Mouse (Mus musculus) heart, embryonic 14.5 days (tissue): ENCODE data around the gene Agtrap. TPM values are rescaled to one million over a fixed set of nuclear protein-coding genes. Genes with fewer than 3 reads are reported as not detected.
"Not testable (repeated sequence)": the region's sequence is repeated elsewhere in the genome, so short reads cannot be mapped to it uniquely, and the experiment has no call there.

Source experiments
- ATAC-seq: fragments of 200-750 bp; cut with Nextera tagmentation; 2 replicates; pipeline ENCODE4 v1.8.0; 2017; ENCODE audit warnings: low read depth, moderate TSS enrichment; ENCODE audit not compliant: insufficient number of reproducible peaks, insufficient read depth, low FRiP score
- H3K27ac ChIP-seq, 2 experiments: fragments of 200-500 bp in 1 of 2; fragments of 300-500 bp in 1 of 2; sonication (generic) in 1 of 2; replicated peaks in 1 of 2; 2 replicates each; pipeline ENCODE4 v1.5.1; 2012 to 2014; ENCODE audit warnings: low read depth in 2 of 2, low read length in 2 of 2, control low read depth in 1 of 2, mild to moderate bottlenecking in 1 of 2, mixed read lengths in 1 of 2; ENCODE audit not compliant: control insufficient read depth in 1 of 2, insufficient read depth in 1 of 2
- H3K27me3 ChIP-seq: fragments of 300-500 bp; sonication (generic); 2 replicates; pipeline ENCODE4 v1.6.1; 2014; ENCODE audit warnings: mild to moderate bottlenecking, low read length, control low read depth; ENCODE audit not compliant: control insufficient read depth, insufficient read depth
- H3K36me3 ChIP-seq: fragments of 300-500 bp; sonication (generic); 2 replicates; pipeline ENCODE4 v1.6.1; 2014; ENCODE audit warnings: mild to moderate bottlenecking, control low read depth, low read length, mixed read lengths; ENCODE audit not compliant: control insufficient read depth, insufficient read depth
- H3K4me1 ChIP-seq, 2 experiments: fragments of 200-500 bp in 1 of 2; fragments of 300-500 bp in 1 of 2; sonication (generic) in 1 of 2; 2 replicates each; pipeline ENCODE4 v1.6.1; 2012 to 2014; ENCODE audit warnings: low read length in 2 of 2, control low read depth in 1 of 2, mixed read lengths in 1 of 2; ENCODE audit not compliant: control insufficient read depth in 2 of 2, insufficient read depth in 2 of 2
- H3K4me2 ChIP-seq: fragments of 300-500 bp; sonication (generic); 2 replicates; pipeline ENCODE4 v1.6.1; 2014; ENCODE audit warnings: mild to moderate bottlenecking, low read length
- H3K4me3 ChIP-seq, 2 experiments: fragments of 200-500 bp in 1 of 2; fragments of 300-500 bp in 1 of 2; sonication (generic) in 1 of 2; 2 replicates each; pipeline ENCODE4 v1.5.1; 2012 to 2014; ENCODE audit warnings: low read length in 2 of 2, mild to moderate bottlenecking in 2 of 2, control low read depth in 1 of 2, low read depth in 1 of 2, moderate library complexity in 1 of 2; ENCODE audit not compliant: control insufficient read depth in 1 of 2, insufficient read depth in 1 of 2
- H3K9ac ChIP-seq: fragments of 300-500 bp; sonication (generic); 2 replicates; pipeline ENCODE4 v1.6.1; 2014; ENCODE audit warnings: mild to moderate bottlenecking, low read length
- H3K9me3 ChIP-seq: fragments of 300-500 bp; sonication (generic); 2 replicates; pipeline ENCODE4 v1.6.1; 2016; ENCODE audit warnings: low read length, control low read depth; ENCODE audit not compliant: control insufficient read depth
- WGBS: fragments of 180-500 bp; shearing (Covaris S2); extraction: QIAGEN DNeasy Blood & Tissue Kit; methylation state at CpG from one replicate; pipeline ENCODE4 v1.1.7; 2014; 5-methylcytosine and 5-hydroxymethylcytosine counted together
- polyA plus RNA-seq: library from polyadenylated mRNA; unstranded; fragments of >200 nt; fragmentation: Nextera tagmentation; extraction: Ambion mirVana; gene quantifications from 2 replicates; pipeline ENCODE4 v1.2.1, GENCODE M21; 2014

Gene Agtrap
- polyA plus RNA-seq, 1 experiment from 2014 or later = 19.5 TPM

GRCm38 (mm10) chr4:148128241-148128640, 40.4 kb upstream of the Agtrap start:
- Histone ChIP-seq H3K4me2 (no peak overlapping the region), H3K27me3 (peaks cover 53% of the 10 kb centered on the region), H3K9me3 (no peaks in the 10 kb centered on the region), H3K4me1 (no peaks in the 10 kb centered on the region; a peak in 2 of 4 replicates), H3K4me3 (no peak overlapping the region), H3K27ac (no peak overlapping the region), H3K36me3 (no peaks in the 10 kb centered on the region), H3K9ac (no peak overlapping the region)
- no peak for ATAC-seq
- WGBS = 50% methylated on average over 1 of the region's 1 CpGs

- ATAC-seq = no peak
- Histone ChIP-seq H3K4me1 (no peaks in the 10 kb centered on the region), H3K9me3 (no peaks in the 10 kb centered on the region), H3K4me3 (no peak overlapping the region), H3K4me2 (no peak overlapping the region), H3K27ac (no peak overlapping the region), H3K36me3 (no peaks in the 10 kb centered on the region), H3K27me3 (peaks cover 2% of the 10 kb centered on the region), H3K9ac (no peak overlapping the region)
- WGBS = 80% methylated on average over 3 of the region's 3 CpGs
Measured at GRCm38 (mm10) chr4:148122694-148123066, 34.8 kb upstream of the Agtrap start.

GRCm38 (mm10) chr4:148121982-148122693, 34.3 kb upstream of the Agtrap start:
- H3K4me1 ChIP-seq = no peaks in the 10 kb centered on the region
- no peak for ATAC-seq
- 14% methylated on average over 6 of the region's 6 CpGs for WGBS
- no peak overlapping the region for H3K9ac ChIP-seq
- H3K27me3 ChIP-seq = no peaks in the 10 kb centered on the region; the same call in 1 of the 2 replicates
- H3K4me2 ChIP-seq = no peak overlapping the region
- H3K36me3 ChIP-seq = no peaks in the 10 kb centered on the region
- H3K9me3 ChIP-seq = peaks cover 2% of the 10 kb centered on the region; the same call in 1 of the 2 replicates
- H3K4me3 ChIP-seq = no peak overlapping the region
- no peak overlapping the region for H3K27ac ChIP-seq

GRCm38 (mm10) chr4:148121362-148121761, 33.5 kb upstream of the Agtrap start:
- H3K27ac ChIP-seq = no peak overlapping the region
- H3K9me3 ChIP-seq = peaks cover 5% of the 10 kb centered on the region; the same call in 1 of the 2 replicates
- no peak for ATAC-seq
- H3K4me2 ChIP-seq = no peak overlapping the region
- 75% methylated on average over 4 of the region's 4 CpGs for WGBS
- H3K4me1 ChIP-seq = no peaks in the 10 kb centered on the region
- no peak overlapping the region for H3K4me3 ChIP-seq
- no peak overlapping the region for H3K9ac ChIP-seq
- no peaks in the 10 kb centered on the region for H3K36me3 ChIP-seq
- no peaks in the 10 kb centered on the region; the same call in 1 of the 2 replicates for H3K27me3 ChIP-seq

- 70% methylated on average over 9 of the region's 9 CpGs for WGBS
- no peak for ATAC-seq
Measured at GRCm38 (mm10) chr4:148120555-148120954, 32.7 kb upstream of the Agtrap start.

GRCm38 (mm10) chr4:148119578-148119977, 31.7 kb upstream of the Agtrap start:
- not testable (repeated sequence) for H3K27ac ChIP-seq, H3K36me3 ChIP-seq, H3K4me2 ChIP-seq, ATAC-seq, H3K4me1 ChIP-seq, H3K9me3 ChIP-seq, H3K27me3 ChIP-seq, H3K9ac ChIP-seq, H3K4me3 ChIP-seq
- 79% methylated on average over 9 of the region's 9 CpGs for WGBS

More at GRCm38 (mm10) chr4:148120555-148120954, 32.7 kb upstream of the Agtrap start:
- Histone ChIP-seq H3K9ac (no peak overlapping the region), H3K36me3 (no peaks in the 10 kb centered on the region), H3K4me3 (no peak overlapping the region), H3K27me3 (no peaks in the 10 kb centered on the region; the same call in 1 of the 2 replicates), H3K9me3 (peaks cover 5% of the 10 kb centered on the region; the same call in 1 of the 2 replicates), H3K4me1 (no peaks in the 10 kb centered on the region), H3K27ac (no peak overlapping the region), H3K4me2 (no peak overlapping the region)

- Histone ChIP-seq H3K9ac (no peak overlapping the region), H3K9me3 (peaks cover 5% of the 10 kb centered on the region; the same call in 1 of the 2 replicates), H3K36me3 (no peaks in the 10 kb centered on the region), H3K4me1 (peaks cover 0 to 3% of the 10 kb centered on the region in 2 experiments; a peak in 1 of 4 replicates), H3K4me2 (no peak overlapping the region), H3K27ac (no peak overlapping the region), H3K4me3 (no peak overlapping the region), H3K27me3 (peaks cover 7% of the 10 kb centered on the region; the same call in 1 of the 2 replicates)
- 69% methylated on average over 4 of the region's 4 CpGs for WGBS
- no peak for ATAC-seq
Measured at GRCm38 (mm10) chr4:148117392-148117791, 29.6 kb upstream of the Agtrap start.
